Mouse (Mus musculus) erythroblast, embryonic 14.5 days (primary cell): ENCODE results near the gene Ccdc86.

ENCODE experiments used
- GATA1 ChIP-seq: IDR thresholded peaks from 2 replicates; pipeline ENCODE4 v1.6.1; 2012; ENCODE audit warnings: low read length, inconsistent platforms, mixed read lengths
- TAL1 ChIP-seq: IDR thresholded peaks from 3 replicates; pipeline ENCODE4 v1.6.1; 2012; ENCODE audit warnings: low read length, inconsistent platforms, mixed read lengths

DNA sequence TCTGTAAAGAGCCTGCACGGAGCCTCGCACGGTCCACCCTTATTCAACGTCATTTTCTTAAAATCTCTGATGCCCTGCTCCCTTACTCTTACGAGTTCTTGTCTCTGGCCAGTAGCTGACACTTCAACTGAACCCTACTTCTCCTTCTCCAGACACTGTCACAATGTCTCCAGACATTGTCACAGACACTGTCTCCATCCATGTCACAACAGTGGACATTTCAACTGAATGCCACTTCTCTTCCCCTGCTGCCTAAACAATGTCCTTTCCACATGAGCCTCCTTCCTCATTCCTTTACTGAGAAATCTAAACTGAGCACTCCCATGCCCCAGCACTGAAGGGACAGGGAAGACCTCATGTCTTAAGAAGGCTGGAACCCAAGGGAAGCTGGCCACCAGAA is 1.8 kb downstream of the Ccdc86 start:
- TF ChIP-seq GATA1 (no peak), TAL1 (no peak)
